Mouse (Mus musculus) gastrocnemius, postnatal 10 days (tissue): ENCODE measurements around the gene Eif5a. TPM values are rescaled to one million over a fixed set of nuclear protein-coding genes. Genes with fewer than 3 reads are reported as not detected.

Source experiments
- DNase-seq: peaks from one replicate; pipeline ENCODE4 v3.0.0; 2021; ENCODE audit warnings: mixed read lengths
- microRNA-seq, 2 experiments: library from miRNA; unstranded; fragments of <30 nt; microRNA quantifications; one replicate each; pipeline ENCODE4 v1.2.0; 2021
- total RNA-seq, 2 experiments: library from RNA; stranded (reverse); gene quantifications; 2 replicates each; pipeline ENCODE4 v1.2.3; 2021

Eif5a gene
- total RNA-seq, 2 experiments from 2014 or later: 600 to 663 TPM

- no peak for DNase-seq
Observed at GRCm38 (mm10) chr11:69876186-69876585, 45.6 kb downstream of the Eif5a start.

GRCm38 (mm10) chr11:69872451-69872850, 49.3 kb downstream of the Eif5a start:
- DNase-seq: no peak

GRCm38 (mm10) chr11:69871822-69872221, 49.9 kb downstream of the Eif5a start:
- DNase-seq: no peak

DNA sequence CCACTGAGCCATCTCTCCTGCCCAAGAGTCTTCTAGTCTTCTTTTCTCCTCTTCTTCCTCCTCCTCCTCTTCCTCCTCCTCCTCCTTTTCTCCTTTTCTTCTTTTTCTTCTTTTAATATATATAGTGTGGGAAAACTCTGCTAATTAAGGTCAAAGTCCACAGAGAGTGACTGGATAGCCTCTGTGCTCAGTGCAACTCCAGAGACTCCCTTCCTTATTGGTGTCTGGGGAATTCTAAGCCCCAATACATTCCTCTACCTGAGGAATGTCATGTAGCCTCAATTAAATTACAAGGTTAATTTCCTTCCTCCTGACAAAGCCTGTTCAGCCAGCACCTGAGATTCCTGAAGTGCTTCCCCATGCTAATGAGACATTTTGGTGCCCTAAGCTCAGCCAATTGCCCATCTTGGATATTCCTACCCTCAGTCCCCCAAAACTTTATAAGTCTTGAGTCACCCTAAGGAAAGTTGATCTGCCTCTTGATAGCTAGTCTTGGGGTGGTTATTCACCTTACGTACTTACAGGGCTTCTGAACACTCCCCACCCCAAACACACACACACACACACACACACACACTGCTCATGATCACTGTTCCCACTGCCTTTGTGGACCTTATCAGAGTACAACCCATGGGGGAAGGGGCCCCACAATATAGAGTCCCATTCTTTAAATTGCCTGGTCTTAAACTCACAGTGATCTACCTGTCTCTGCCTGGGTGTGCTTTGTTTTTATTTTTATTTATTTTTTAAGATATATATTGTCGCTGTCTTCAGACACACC, 51.3 kb downstream of the Eif5a start:
- DNase-seq: no peak

DNA sequence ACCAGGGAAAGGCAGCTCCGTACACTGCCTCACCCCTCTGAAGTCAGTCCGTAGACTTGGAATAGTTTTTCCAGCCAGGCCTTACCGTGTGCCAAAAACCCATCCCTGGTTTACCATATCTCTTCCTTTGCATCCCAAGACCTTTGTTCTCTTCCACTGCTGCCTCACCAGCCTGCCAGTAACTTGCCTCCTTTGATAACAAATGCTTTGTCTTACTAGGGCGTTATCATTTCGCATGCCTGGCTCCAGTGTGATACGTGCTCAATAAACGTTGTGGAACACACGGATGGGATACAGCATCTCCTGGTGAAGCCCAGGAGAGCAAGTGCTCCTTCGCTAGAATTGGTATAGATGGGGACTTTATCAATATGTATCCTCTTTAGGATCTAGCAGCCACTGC, 54.4 kb downstream of the Eif5a start:
- DNase-seq: no peak

Small RNAs within 50 kb of the gene (microRNA-seq; reads per million reads assigned to microRNA genes)
- gene Mir6924: 0 reads per million in 2 experiments

Other genes with a start within 250 kb of the Eif5a start
- gene Eif4a1, start 249.5 kb downstream of the Eif5a start, total RNA-seq: 100 to 1,000 TPM; 216 to 234 TPM
- gene Senp3, start 239.9 kb downstream of the Eif5a start, total RNA-seq: 10 to 100 TPM; 29.5 to 36.0 TPM
- 1 to 10 TPM; 1.6 to 2.1 TPM for gene Tnfsf13, start 236.2 kb downstream of the Eif5a start, total RNA-seq
- 10 to 100 TPM; 15.9 to 17.6 TPM for gene Tnfsf12, start 226.1 kb downstream of the Eif5a start, total RNA-seq
- 1 to 10 TPM; 2.9 to 4.5 TPM for gene Tnfsfm13, start 225.9 kb downstream of the Eif5a start, total RNA-seq
- gene Polr2a, start 163.3 kb downstream of the Eif5a start, total RNA-seq: 10 to 100 TPM; 45.9 to 49.4 TPM
- gene Slc35g3, start 160.0 kb downstream of the Eif5a start, total RNA-seq: not detected
- 10 to 100 TPM; 21.0 to 29.3 TPM for gene Zbtb4, start 156.0 kb downstream of the Eif5a start, total RNA-seq
- gene Chrnb1, start 126.0 kb downstream of the Eif5a start, total RNA-seq: 100 to 1,000 TPM; 105 to 124 TPM
- 10 to 100 TPM; 10.5 to 12.2 TPM for gene Fgf11, start 120.1 kb downstream of the Eif5a start, total RNA-seq
- not detected for gene Tmem102, start 116.3 kb downstream of the Eif5a start, total RNA-seq
- not detected for gene Gm39566, start 106.7 kb downstream of the Eif5a start, total RNA-seq
- not detected for gene Spem2, start 103.5 kb downstream of the Eif5a start, total RNA-seq
- not detected for gene Spem1, start 99.8 kb downstream of the Eif5a start, total RNA-seq
- 10 to 100 TPM; 10.3 to 15.9 TPM for gene Nlgn2, start 84.2 kb downstream of the Eif5a start, total RNA-seq
- 100 to 1,000 TPM; 121 to 122 TPM for gene Tmem256, start 83.4 kb downstream of the Eif5a start, total RNA-seq
- gene Plscr3, start 75.6 kb downstream of the Eif5a start, total RNA-seq: 10 to 100 TPM; 25.4 to 27.9 TPM
- gene Tnk1, start 63.2 kb downstream of the Eif5a start, total RNA-seq: under 1 TPM; 0.11 to 0.31 TPM
- gene Tmem95, start 43.9 kb downstream of the Eif5a start, total RNA-seq: not detected
- 1 to 10 TPM; 2.3 to 3.7 TPM for gene Kctd11, start 40.6 kb downstream of the Eif5a start, total RNA-seq
- gene Acap1, start 26.4 kb downstream of the Eif5a start, total RNA-seq: 1 to 10 TPM in 1 of 2 experiments, under 1 TPM in 1; 0.42 to 1.0 TPM
- gene 2810408A11Rik, start 21.0 kb downstream of the Eif5a start, total RNA-seq: 1 to 10 TPM; 1.8 to 2.4 TPM
- gene Neurl4, start 20.9 kb downstream of the Eif5a start, total RNA-seq: 10 to 100 TPM; 31.2 to 31.8 TPM
- gene Gps2, start 8.1 kb downstream of the Eif5a start, total RNA-seq: 10 to 100 TPM; 29.0 to 31.3 TPM
- 1 to 10 TPM; 2.7 to 4.1 TPM for gene Ybx2, start 13.8 kb upstream of the Eif5a start, total RNA-seq
- gene Slc2a4, start 26.2 kb upstream of the Eif5a start, total RNA-seq: 100 to 1,000 TPM; 128 to 165 TPM
- gene Cldn7, start 42.8 kb upstream of the Eif5a start, total RNA-seq: under 1 TPM in 1 of 2 experiments, not detected in 1; 0.38 TPM
- 100 to 1,000 TPM; 237 to 249 TPM for gene Ctdnep1, start 59.2 kb upstream of the Eif5a start, total RNA-seq
- 10 to 100 TPM; 46.9 to 53.2 TPM for gene Elp5, start 60.6 kb upstream of the Eif5a start, total RNA-seq
- 100 to 1,000 TPM; 195 to 228 TPM for gene Gabarap, start 69.2 kb upstream of the Eif5a start, total RNA-seq
- gene Phf23, start 73.8 kb upstream of the Eif5a start, total RNA-seq: 10 to 100 TPM; 22.2 to 28.9 TPM
- 10 to 100 TPM in 1 of 2 experiments, 1 to 10 TPM in 1; 8.2 to 14.7 TPM for gene Dvl2, start 78.6 kb upstream of the Eif5a start, total RNA-seq
- gene Acadvl, start 93.5 kb upstream of the Eif5a start, total RNA-seq: 100 to 1,000 TPM; 217 to 254 TPM
- gene Dlg4, start 95.0 kb upstream of the Eif5a start, total RNA-seq: 10 to 100 TPM; 16.5 to 28.7 TPM
- gene Asgr1, start 132.1 kb upstream of the Eif5a start, total RNA-seq: under 1 TPM in 1 of 2 experiments, not detected in 1; 0.29 TPM
- gene Asgr2, start 170.7 kb upstream of the Eif5a start, total RNA-seq: under 1 TPM in 1 of 2 experiments, not detected in 1; 0.32 TPM
- gene Mgl2, start 208.4 kb upstream of the Eif5a start, total RNA-seq: 1 to 10 TPM; 3.2 to 4.0 TPM
- 1 to 10 TPM; 5.1 to 5.8 TPM for gene Clec10a, start 234.2 kb upstream of the Eif5a start, total RNA-seq